Mouse (Mus musculus) stomach, embryonic 14.5 days (tissue): ENCODE results near the gene Pnmal2. TPM values are rescaled to one million over a fixed set of nuclear protein-coding genes. Genes with fewer than 3 reads are reported as not detected.

ENCODE experiments used
- ATAC-seq: fragments of 200-750 bp; cut with Nextera tagmentation; 2 replicates; pipeline ENCODE4 v1.8.0; 2017; ENCODE audit warnings: low read depth, moderate TSS enrichment; ENCODE audit not compliant: insufficient number of reproducible peaks, insufficient read depth, low FRiP score
- H3K27ac ChIP-seq: fragments of 300-500 bp; sonication (generic); 2 replicates; pipeline ENCODE4 v1.5.1; 2014; ENCODE audit warnings: mild to moderate bottlenecking, low read length, moderate library complexity, mixed read lengths
- H3K27me3 ChIP-seq: fragments of 300-500 bp; sonication (generic); 2 replicates; pipeline ENCODE4 v1.6.1; 2014; ENCODE audit warnings: low read length, control low read depth, mixed read lengths; ENCODE audit not compliant: control insufficient read depth, insufficient read depth
- H3K36me3 ChIP-seq: fragments of 300-500 bp; sonication (generic); 2 replicates; pipeline ENCODE4 v1.6.1; 2014; ENCODE audit warnings: mild to moderate bottlenecking, control low read depth, low read length, moderate library complexity, mixed read lengths; ENCODE audit not compliant: control insufficient read depth, insufficient read depth
- H3K4me1 ChIP-seq: fragments of 300-500 bp; sonication (generic); 2 replicates; pipeline ENCODE4 v1.6.1; 2014; ENCODE audit warnings: low read length, control low read depth, mixed read lengths; ENCODE audit not compliant: control insufficient read depth, insufficient read depth
- H3K4me2 ChIP-seq: fragments of 300-500 bp; sonication (generic); replicated peaks from 2 replicates; pipeline ENCODE4 v1.6.1; 2014; ENCODE audit warnings: low read depth, low read length, control low read depth
- H3K4me3 ChIP-seq: fragments of 300-500 bp; sonication (generic); 2 replicates; pipeline ENCODE4 v1.5.1; 2014; ENCODE audit warnings: low read depth, low read length, control low read depth
- H3K9ac ChIP-seq: fragments of 300-500 bp; sonication (generic); replicated peaks from 2 replicates; pipeline ENCODE4 v1.6.1; 2014; ENCODE audit warnings: low read depth, mild to moderate bottlenecking, control low read depth, low read length, moderate library complexity, mixed read lengths
- H3K9me3 ChIP-seq: fragments of 300-500 bp; sonication (generic); 2 replicates; pipeline ENCODE4 v1.6.1; 2016; ENCODE audit warnings: low read depth, low read length, control low read depth; ENCODE audit not compliant: control insufficient read depth
- WGBS: fragments of 180-500 bp; shearing (Covaris S2); extraction: QIAGEN DNeasy Blood & Tissue Kit; methylation state at CpG from one replicate; pipeline ENCODE4 v1.1.7; 2014; 5-methylcytosine and 5-hydroxymethylcytosine counted together
- polyA plus RNA-seq: library from polyadenylated mRNA; unstranded; fragments of >200 nt; fragmentation: Nextera tagmentation; extraction: Ambion mirVana; gene quantifications from 2 replicates; pipeline ENCODE4 v1.2.1, GENCODE M21; 2014

Gene Pnmal2
- polyA plus RNA-seq, 1 experiment from 2014 or later, result 8.8 TPM

GRCm38 (mm10) chr7:16914453-16915343, 29.8 kb upstream of the Pnmal2 start:
- H3K9ac ChIP-seq, result 0 out of 2 replicates have a peak overlapping the region, but pooled peaks have one; percentile 21
- WGBS, result 81% methylated on average over 18 of the region's 18 CpGs
- H3K27me3 ChIP-seq, result no peaks in the 10 kb centered on the region
- H3K36me3 ChIP-seq, result peaks cover 54% of the 10 kb centered on the region
- no peak overlapping the region for H3K4me2 ChIP-seq
- no peak overlapping the region for H3K4me3 ChIP-seq
- ATAC-seq, result no peak
- H3K27ac ChIP-seq, result no peak overlapping the region
- no peaks in the 10 kb centered on the region for H3K9me3 ChIP-seq
- H3K4me1 ChIP-seq, result peaks cover 2% of the 10 kb centered on the region; the same call in 1 of the 2 replicates

GRCm38 (mm10) chr7:16915461-16916340, 28.8 kb upstream of the Pnmal2 start:
- Histone ChIP-seq H3K27me3 (no peaks in the 10 kb centered on the region), H3K4me1 (peaks cover 9% of the 10 kb centered on the region), H3K9ac (no peak overlapping the region), H3K9me3 (no peaks in the 10 kb centered on the region), H3K27ac (no peak overlapping the region), H3K4me3 (no peak overlapping the region), H3K4me2 (no peak overlapping the region), H3K36me3 (peaks cover 60% of the 10 kb centered on the region)
- no peak for ATAC-seq
- 90% methylated on average over 30 of the region's 32 CpGs for WGBS

- no peak for ATAC-seq
- Histone ChIP-seq H3K36me3 (peaks cover 60% of the 10 kb centered on the region), H3K9me3 (no peaks in the 10 kb centered on the region), H3K9ac (no peak overlapping the region), H3K4me1 (peaks cover 18% of the 10 kb centered on the region), H3K27me3 (no peaks in the 10 kb centered on the region), H3K4me3 (no peak overlapping the region), H3K4me2 (no peak overlapping the region), H3K27ac (no peak overlapping the region)
- 75% methylated on average over 30 of the region's 30 CpGs for WGBS
These were observed 27.9 kb upstream of the Pnmal2 start for GRCm38 (mm10) chr7:16916342-16917265.

GRCm38 (mm10) chr7:16917447-16917846, 27.0 kb upstream of the Pnmal2 start:
- peaks cover 60% of the 10 kb centered on the region for H3K36me3 ChIP-seq
- WGBS, result 57% methylated on average over 11 of the region's 11 CpGs
- no peak for ATAC-seq
- H3K9ac ChIP-seq, result no peak overlapping the region; the same call in 1 of the 2 replicates
- peaks cover 27% of the 10 kb centered on the region for H3K4me1 ChIP-seq
- no peaks in the 10 kb centered on the region for H3K27me3 ChIP-seq
- H3K9me3 ChIP-seq, result no peaks in the 10 kb centered on the region
- H3K27ac ChIP-seq, result no peak overlapping the region
- no peak overlapping the region for H3K4me2 ChIP-seq
- no peak overlapping the region for H3K4me3 ChIP-seq

GRCm38 (mm10) chr7:16918014-16918413, 26.5 kb upstream of the Pnmal2 start:
- Histone ChIP-seq H3K27ac (no peak overlapping the region), H3K9me3 (no peaks in the 10 kb centered on the region), H3K9ac (no peak overlapping the region), H3K4me2 (no peak overlapping the region), H3K36me3 (peaks cover 60% of the 10 kb centered on the region), H3K4me3 (no peak overlapping the region), H3K4me1 (peaks cover 31% of the 10 kb centered on the region), H3K27me3 (no peaks in the 10 kb centered on the region)
- 73% methylated on average over 9 of the region's 9 CpGs for WGBS
- no peak for ATAC-seq

GRCm38 (mm10) chr7:16918670-16919069, 25.8 kb upstream of the Pnmal2 start:
- H3K4me2 ChIP-seq, result no peak overlapping the region
- H3K27ac ChIP-seq, result no peak overlapping the region
- no peak overlapping the region for H3K9ac ChIP-seq
- WGBS, result 60% methylated on average over 3 of the region's 3 CpGs
- peaks cover 60% of the 10 kb centered on the region for H3K36me3 ChIP-seq
- peaks cover 31% of the 10 kb centered on the region for H3K4me1 ChIP-seq
- ATAC-seq, result no peak
- H3K9me3 ChIP-seq, result no peaks in the 10 kb centered on the region
- no peaks in the 10 kb centered on the region for H3K27me3 ChIP-seq
- no peak overlapping the region for H3K4me3 ChIP-seq

- H3K4me2 ChIP-seq, result 0 out of 2 replicates have a peak overlapping the region, but pooled peaks have one; percentile 10
- H3K4me1 ChIP-seq, result peaks cover 31% of the 10 kb centered on the region
- peaks cover 56% of the 10 kb centered on the region for H3K36me3 ChIP-seq
- no peak overlapping the region for H3K9ac ChIP-seq
- no peak overlapping the region for H3K4me3 ChIP-seq
- ATAC-seq, result no peak
- H3K27me3 ChIP-seq, result no peaks in the 10 kb centered on the region
- WGBS, result 76% methylated on average over 13 of the region's 13 CpGs
- no peak overlapping the region for H3K27ac ChIP-seq
- H3K9me3 ChIP-seq, result no peaks in the 10 kb centered on the region
These were observed 24.9 kb upstream of the Pnmal2 start for GRCm38 (mm10) chr7:16919395-16920149.
